Mouse (Mus musculus) frontal cortex, adult (tissue): ENCODE measurements around the gene Mrpl4.
"Not testable (repeated sequence)": the region's sequence is repeated elsewhere in the genome, so short reads cannot be mapped to it uniquely, and the experiment has no call there.

Source experiments
- ATAC-seq: cut with Nextera tagmentation; 2 replicates; pipeline ENCODE4 v1.9.2; 2017; ENCODE audit warnings: mild to moderate bottlenecking, moderate library complexity, mixed read lengths; ENCODE audit not compliant: low TSS enrichment

Gene Mrpl4

DNA sequence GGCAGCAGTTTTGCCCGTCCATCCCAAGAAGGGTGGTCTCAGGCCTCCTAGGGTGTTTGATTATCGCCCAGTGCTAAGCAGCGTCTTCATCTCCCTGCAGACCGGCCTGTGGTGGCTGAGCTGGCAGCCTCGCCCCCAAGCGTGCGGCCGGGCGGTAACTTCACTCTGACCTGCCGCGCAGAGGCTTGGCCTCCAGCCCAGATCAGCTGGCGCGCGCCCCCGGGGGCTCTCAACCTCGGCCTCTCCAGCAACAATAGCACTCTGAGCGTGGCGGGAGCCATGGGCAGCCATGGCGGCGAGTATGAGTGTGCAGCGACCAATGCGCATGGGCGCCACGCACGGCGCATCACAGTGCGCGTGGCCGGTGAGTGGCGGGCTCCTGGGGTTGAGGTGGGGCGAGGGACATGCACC, 34.9 kb downstream of the Mrpl4 start:
- no peak for ATAC-seq

DNA sequence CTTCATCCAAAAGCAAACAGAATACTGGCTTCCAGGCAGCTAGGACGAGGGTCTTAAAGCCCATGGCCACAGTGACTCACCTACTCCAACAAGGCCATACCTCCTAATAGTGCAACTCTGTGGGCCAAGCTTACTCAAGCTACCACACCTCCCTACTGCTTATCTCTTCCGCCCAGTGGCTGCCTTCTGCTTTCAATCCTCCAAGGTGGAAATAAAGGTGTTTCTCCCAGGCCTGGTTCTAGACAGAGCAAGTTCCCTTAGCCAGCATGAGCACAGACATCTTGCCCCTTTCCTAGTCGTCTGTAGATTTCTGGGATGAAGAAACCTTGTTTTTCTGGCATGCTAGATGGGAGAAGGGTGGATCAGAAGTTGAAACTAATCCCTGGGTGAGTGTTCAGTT, 37.2 kb downstream of the Mrpl4 start:
- no peak for ATAC-seq

DNA sequence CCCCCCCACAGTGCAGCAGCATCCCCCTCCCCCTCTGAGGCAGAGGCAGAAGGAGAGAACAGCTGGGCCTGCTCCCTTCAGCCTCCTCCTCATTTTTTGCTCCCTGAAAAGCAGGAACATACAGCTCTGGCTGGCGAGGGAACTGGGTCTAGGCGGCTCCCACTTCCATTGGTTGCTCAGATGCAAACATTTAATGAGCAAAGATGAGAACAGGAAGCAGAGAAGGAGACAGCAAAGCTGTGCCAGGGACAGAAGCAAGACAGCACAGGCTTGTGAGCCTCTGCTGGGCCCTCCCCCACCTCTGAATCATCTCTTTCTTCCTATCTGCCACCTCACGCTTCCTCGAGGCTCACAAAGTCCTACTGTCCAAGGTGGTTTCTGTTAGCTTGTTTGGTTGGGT, 38.8 kb downstream of the Mrpl4 start:
- peak; percentile 91 for ATAC-seq

DNA sequence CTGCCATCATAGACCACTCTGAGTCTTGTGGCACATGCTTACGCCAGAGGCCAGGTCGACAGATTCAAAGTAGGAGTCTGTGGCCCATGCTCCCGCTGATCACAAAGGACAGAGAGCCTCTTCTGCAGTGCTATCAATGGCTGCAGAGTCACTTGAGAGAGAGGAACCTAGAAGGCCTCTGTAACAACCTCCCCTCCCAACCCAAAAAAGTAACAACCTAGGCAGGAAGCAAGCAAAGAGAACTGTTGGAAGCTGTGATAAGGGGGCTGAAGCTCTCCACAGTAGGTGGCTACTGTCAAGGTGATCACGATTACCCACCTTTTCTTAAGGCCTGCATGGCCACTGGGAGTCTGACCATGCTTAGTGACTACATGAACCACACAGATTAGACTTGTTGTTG, 41.0 kb downstream of the Mrpl4 start:
- ATAC-seq, result no peak

DNA sequence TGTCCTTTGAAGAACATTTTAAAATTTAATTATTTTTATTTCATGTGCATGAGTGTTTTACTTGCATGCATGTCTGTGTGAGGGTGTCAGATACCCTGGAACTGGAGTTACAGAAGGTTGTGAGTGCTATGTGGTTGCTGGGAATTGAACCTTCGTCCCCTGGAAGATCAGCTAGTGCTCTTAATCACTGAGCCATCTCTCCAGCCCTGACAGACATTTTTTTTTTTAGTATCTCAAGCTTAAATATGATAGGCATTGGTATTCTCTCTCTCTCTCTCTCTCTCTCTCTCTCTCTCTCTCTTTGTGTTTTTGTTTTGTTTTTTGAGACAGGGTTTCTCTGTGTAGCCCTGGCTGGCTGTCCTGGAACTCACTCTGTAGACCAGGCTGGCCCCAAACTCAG, 42.2 kb downstream of the Mrpl4 start:
- not testable (repeated sequence) for ATAC-seq

DNA sequence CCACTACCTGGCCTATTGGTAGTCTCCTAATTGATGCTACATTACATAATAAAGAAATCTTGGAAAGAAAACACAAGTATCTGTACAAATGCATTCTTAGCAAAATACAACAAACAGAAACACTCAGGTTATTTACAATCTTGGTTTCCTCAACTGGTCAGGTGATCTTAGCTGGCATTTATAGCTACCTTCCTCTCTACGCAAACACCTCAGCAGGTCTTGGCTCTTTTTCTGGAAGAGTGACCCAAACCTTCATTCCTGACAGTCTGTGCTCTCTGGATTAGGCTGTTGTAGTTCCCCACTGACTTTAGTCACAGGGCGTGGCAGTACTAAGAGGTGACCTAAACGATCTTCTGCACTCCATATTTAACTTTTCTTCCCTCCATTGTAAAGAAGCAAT, 42.7 kb downstream of the Mrpl4 start:
- no peak for ATAC-seq

DNA sequence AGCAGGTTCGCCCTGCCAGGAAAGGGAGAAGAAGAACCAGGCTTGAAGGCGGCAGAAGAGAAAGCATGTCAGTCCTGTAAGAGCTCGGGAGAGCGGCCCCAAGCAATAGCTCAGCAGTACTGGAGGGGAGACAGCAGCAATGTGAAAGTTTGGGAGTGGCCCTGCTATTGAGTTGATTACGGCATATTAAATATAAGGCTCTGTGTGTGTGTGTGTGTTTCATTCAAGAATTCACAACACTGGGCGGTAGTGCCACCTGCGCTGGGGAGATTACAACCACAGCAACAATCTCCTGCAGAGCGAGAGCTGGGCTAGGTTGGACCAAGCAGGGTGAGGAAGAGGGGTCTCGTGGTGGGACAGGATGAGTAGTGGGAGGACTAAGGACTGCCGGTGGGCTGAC, 49.0 kb downstream of the Mrpl4 start:
- no peak for ATAC-seq
